Mouse (Mus musculus): ENCODE results near the gene Abhd12. TPM values are rescaled to one million over a fixed set of nuclear protein-coding genes. Genes with fewer than 3 reads are reported as not detected.
"Not testable (repeated sequence)": the region's sequence is repeated elsewhere in the genome, so short reads cannot be mapped to it uniquely, and the experiment has no call there.

The Abhd12 gene
- polyA plus RNA-seq, 1 experiment from 2014 or later = 127 TPM

- 97% methylated on average over 3 of the region's 3 CpGs for WGBS
Observed at GRCm38 (mm10) chr2:150918720-150919119, 14.2 kb upstream of the Abhd12 start.

DNA sequence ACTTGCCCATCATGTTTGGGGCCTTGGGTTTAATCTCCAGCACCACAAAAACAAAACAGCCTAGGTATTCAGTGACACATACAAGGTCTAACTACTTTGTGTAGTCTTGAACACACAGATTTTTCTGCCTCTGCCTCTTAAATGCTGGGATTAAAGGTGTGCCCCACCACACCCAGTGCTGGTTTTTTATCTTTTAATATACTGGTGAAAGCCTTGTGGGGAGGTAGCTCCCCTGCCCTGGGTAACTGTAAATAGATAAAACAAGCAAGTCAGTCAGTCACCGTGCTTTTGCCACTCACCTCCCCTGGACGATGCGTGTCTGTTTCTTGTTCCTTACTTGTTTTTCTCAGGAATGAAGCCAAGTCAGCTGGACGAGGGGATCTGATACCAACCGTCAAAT lies 11.2 kb upstream of the Abhd12 start:
- Histone ChIP-seq H3K9ac (ENCODE audit: low read depth, low read length) (no peak overlapping the region), H3K4me3 (ENCODE audit: low read depth, low read length) (no peak overlapping the region), H3K27me3 (ENCODE audit: control insufficient read depth, insufficient read depth, low read depth, low read length) (no peaks in the 10 kb centered on the region), H3K36me3 (ENCODE audit: control insufficient read depth, insufficient read depth, low read length) (no peaks in the 10 kb centered on the region), H3K4me1 (ENCODE audit: control insufficient read depth, insufficient read depth, low read length) (no peaks in the 10 kb centered on the region), H3K4me2 (ENCODE audit: low read length) (no peak overlapping the region), H3K9me3 (replicated peaks; ENCODE audit: control insufficient read depth, low read length, poor library complexity, severe bottlenecking) (no peaks in the 10 kb centered on the region), H3K27ac (ENCODE audit: low read length) (no peak overlapping the region)
- ATAC-seq = no peak
- WGBS = 89% methylated on average over 5 of the region's 5 CpGs

More at GRCm38 (mm10) chr2:150918720-150919119, 14.2 kb upstream of the Abhd12 start:
- no peaks in the 10 kb centered on the region for H3K36me3 ChIP-seq (ENCODE audit: control insufficient read depth, insufficient read depth, low read length)
- H3K4me1 ChIP-seq (ENCODE audit: control insufficient read depth, insufficient read depth, low read length) = no peaks in the 10 kb centered on the region
- H3K27me3 ChIP-seq (ENCODE audit: control insufficient read depth, insufficient read depth, low read depth, low read length) = no peaks in the 10 kb centered on the region
- H3K4me2 ChIP-seq (ENCODE audit: low read length) = no peak overlapping the region
- H3K9me3 ChIP-seq (replicated peaks; ENCODE audit: control insufficient read depth, low read length, poor library complexity, severe bottlenecking) = no peaks in the 10 kb centered on the region
- H3K27ac ChIP-seq (ENCODE audit: low read length) = no peak overlapping the region
- H3K9ac ChIP-seq (ENCODE audit: low read depth, low read length) = no peak overlapping the region
- no peak for ATAC-seq
- no peak overlapping the region for H3K4me3 ChIP-seq (ENCODE audit: low read depth, low read length)

DNA sequence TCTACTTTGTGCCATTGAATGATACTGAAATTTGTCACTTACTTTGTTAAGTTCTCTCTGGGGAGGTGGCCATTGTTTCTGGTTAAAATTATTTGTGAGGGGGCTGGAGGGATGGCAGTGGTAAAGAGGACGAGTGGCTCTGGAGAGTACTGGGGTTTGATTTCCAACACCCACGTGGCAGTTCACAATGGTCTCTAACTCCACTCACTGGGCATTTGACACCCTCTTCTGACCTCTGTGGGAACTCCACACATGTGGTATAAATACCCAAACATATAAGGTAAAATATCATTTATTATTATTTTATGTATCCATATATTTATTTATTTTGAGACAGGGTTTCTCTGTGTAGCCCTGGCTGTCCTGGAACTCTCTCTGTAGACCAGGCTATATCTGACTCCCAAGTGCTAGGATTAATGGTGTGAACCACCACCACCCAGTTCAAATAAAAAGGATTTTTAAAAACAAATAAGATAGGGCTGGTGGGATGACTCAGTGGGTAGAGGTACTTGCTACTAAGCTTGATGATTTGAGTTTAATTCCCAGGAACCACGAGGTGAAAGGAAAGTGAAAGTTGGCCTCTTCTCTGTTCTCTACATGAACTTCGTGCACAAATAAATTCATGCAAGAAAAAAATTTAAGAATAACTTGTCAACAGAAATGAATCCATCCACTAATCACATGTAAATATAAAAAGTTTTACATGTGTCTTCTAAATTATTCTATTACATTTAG lies 10.4 kb upstream of the Abhd12 start:
- 89% methylated on average over 4 of the region's 4 CpGs for WGBS
- Histone ChIP-seq H3K27me3 (ENCODE audit: control insufficient read depth, insufficient read depth, low read depth, low read length) (no peaks in the 10 kb centered on the region), H3K9me3 (replicated peaks; ENCODE audit: control insufficient read depth, low read length, poor library complexity, severe bottlenecking) (no peaks in the 10 kb centered on the region), H3K9ac (ENCODE audit: low read depth, low read length) (no peak overlapping the region), H3K4me3 (ENCODE audit: low read depth, low read length) (no peak overlapping the region), H3K27ac (ENCODE audit: low read length) (no peak overlapping the region), H3K4me2 (ENCODE audit: low read length) (no peak overlapping the region), H3K36me3 (ENCODE audit: control insufficient read depth, insufficient read depth, low read length) (no peaks in the 10 kb centered on the region), H3K4me1 (ENCODE audit: control insufficient read depth, insufficient read depth, low read length) (peaks cover 6% of the 10 kb centered on the region)
- ATAC-seq = no peak

- ATAC-seq = no peak
- WGBS = 50% methylated on average over 7 of the region's 10 CpGs
- Histone ChIP-seq H3K4me1 (ENCODE audit: control insufficient read depth, insufficient read depth, low read length) (peaks cover 6% of the 10 kb centered on the region), H3K4me2 (ENCODE audit: low read length) (peak overlapping the region; percentile 52), H3K9me3 (replicated peaks; ENCODE audit: control insufficient read depth, low read length, poor library complexity, severe bottlenecking) (no peaks in the 10 kb centered on the region), H3K4me3 (ENCODE audit: low read depth, low read length) (peak overlapping the region; percentile 62), H3K9ac (ENCODE audit: low read depth, low read length) (0 out of 2 replicates have a peak overlapping the region, but pooled peaks have one; percentile 12), H3K27me3 (ENCODE audit: control insufficient read depth, insufficient read depth, low read depth, low read length) (no peaks in the 10 kb centered on the region), H3K27ac (ENCODE audit: low read length) (no peak overlapping the region), H3K36me3 (ENCODE audit: control insufficient read depth, insufficient read depth, low read length) (no peaks in the 10 kb centered on the region)
Observed at GRCm38 (mm10) chr2:150910295-150910881, 5.8 kb upstream of the Abhd12 start.

DNA sequence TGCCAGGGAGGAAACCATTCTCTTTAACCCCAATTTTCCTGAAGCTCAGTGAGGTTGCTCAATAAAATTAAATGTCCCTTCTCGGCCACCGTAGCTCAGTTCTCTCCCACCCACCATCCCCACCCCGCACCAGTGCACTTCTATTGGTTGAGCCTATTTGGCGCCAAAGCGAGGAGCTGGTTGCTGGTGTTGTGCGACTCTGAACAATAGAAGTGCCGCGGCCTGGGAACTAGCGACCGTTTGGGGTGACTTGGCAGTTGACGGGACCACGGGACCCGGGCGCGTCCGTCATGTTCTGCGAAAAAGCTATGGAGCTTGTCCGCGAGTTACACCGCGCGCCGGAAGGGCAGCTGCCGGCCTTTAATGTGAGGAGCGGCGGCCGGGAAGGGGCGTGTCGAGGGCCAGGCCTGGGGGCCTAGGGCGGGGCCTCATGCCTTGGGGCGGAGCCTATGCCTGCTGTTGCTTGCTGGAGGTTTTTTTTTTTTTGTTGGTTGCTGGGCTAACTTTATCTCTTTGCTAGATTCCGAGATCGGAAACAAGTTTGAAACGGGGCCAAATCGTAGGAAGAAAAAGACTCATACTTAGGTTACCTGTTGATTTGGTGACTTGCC lies 5.0 kb upstream of the Abhd12 start:
- ATAC-seq = peak; percentile 90
- Histone ChIP-seq H3K36me3 (ENCODE audit: control insufficient read depth, insufficient read depth, low read length) (no peaks in the 10 kb centered on the region), H3K4me3 (ENCODE audit: low read depth, low read length) (peak overlapping the region; percentile 62), H3K4me1 (ENCODE audit: control insufficient read depth, insufficient read depth, low read length) (peaks cover 10% of the 10 kb centered on the region), H3K9ac (ENCODE audit: low read depth, low read length) (peak overlapping the region; percentile 51), H3K9me3 (replicated peaks; ENCODE audit: control insufficient read depth, low read length, poor library complexity, severe bottlenecking) (no peaks in the 10 kb centered on the region), H3K27me3 (ENCODE audit: control insufficient read depth, insufficient read depth, low read depth, low read length) (no peaks in the 10 kb centered on the region), H3K27ac (ENCODE audit: low read length) (peak overlapping the region; percentile 60; the same call in 1 of the 2 replicates), H3K4me2 (ENCODE audit: low read length) (peak overlapping the region; percentile 52)
- WGBS = under 1% methylated on average over 35 of the region's 35 CpGs

DNA sequence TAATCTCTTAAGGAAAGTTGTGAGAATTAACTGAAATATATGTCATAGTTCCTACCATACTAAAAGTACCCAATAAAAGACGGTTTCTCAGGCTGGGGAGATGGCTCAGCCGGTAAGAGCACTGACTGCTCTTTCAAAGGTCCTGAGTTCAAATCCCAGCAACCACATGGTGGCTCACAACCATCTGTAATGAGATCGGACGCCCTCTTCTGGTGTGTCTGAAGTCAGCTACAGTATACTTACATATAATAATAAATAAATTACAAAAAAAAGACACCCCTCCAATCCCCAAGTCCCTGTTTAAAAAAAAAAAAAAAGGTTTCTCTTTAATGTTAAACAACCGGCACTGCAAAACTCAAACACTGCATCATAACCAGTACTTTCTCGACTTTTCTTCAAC lies 4.3 kb upstream of the Abhd12 start:
- not testable (repeated sequence) for H3K36me3 ChIP-seq (ENCODE audit: control insufficient read depth, insufficient read depth, low read length); H3K9ac ChIP-seq (ENCODE audit: low read depth, low read length); H3K27ac ChIP-seq (ENCODE audit: low read length); H3K4me1 ChIP-seq (ENCODE audit: control insufficient read depth, insufficient read depth, low read length); ATAC-seq; H3K27me3 ChIP-seq (ENCODE audit: control insufficient read depth, insufficient read depth, low read depth, low read length); H3K9me3 ChIP-seq (replicated peaks; ENCODE audit: control insufficient read depth, low read length, poor library complexity, severe bottlenecking)
- Histone ChIP-seq H3K4me3 (ENCODE audit: low read depth, low read length) (peak overlapping the region; percentile 62), H3K4me2 (ENCODE audit: low read length) (peak overlapping the region; percentile 52)
- 46% methylated on average over 6 of the region's 6 CpGs for WGBS

- H3K27me3 ChIP-seq (ENCODE audit: control insufficient read depth, insufficient read depth, low read depth, low read length) = no peaks in the 10 kb centered on the region
- ATAC-seq = no peak; the same call in 1 of the 2 replicates
- 0 out of 2 replicates have a peak, but pooled peaks cover 2% of the 10 kb centered on the region for H3K36me3 ChIP-seq (ENCODE audit: control insufficient read depth, insufficient read depth, low read length)
- H3K4me1 ChIP-seq (ENCODE audit: control insufficient read depth, insufficient read depth, low read length) = peaks cover 25% of the 10 kb centered on the region
- peak within 1 kb of the TSS; percentile 92 for H3K4me2 ChIP-seq (ENCODE audit: low read length)
- H3K27ac ChIP-seq (ENCODE audit: low read length) = peak within 1 kb of the TSS; percentile 92
- no peaks in the 10 kb centered on the region for H3K9me3 ChIP-seq (replicated peaks; ENCODE audit: control insufficient read depth, low read length, poor library complexity, severe bottlenecking)
- peak within 1 kb of the TSS; percentile 96 for H3K9ac ChIP-seq (ENCODE audit: low read depth, low read length)
- H3K4me3 ChIP-seq (ENCODE audit: low read depth, low read length) = peak within 1 kb of the TSS; percentile 96
- 44% methylated on average over 9 of the region's 9 CpGs for WGBS
Observed at GRCm38 (mm10) chr2:150904936-150905450, 452 bp upstream of the Abhd12 start, which contains the start of gene Gins1. Gene Gins1, plus strand, starts transcription at chr2:150905400.

GRCm38 (mm10) chr2:150902347-150902746 lies 2.2 kb downstream of the Abhd12 start:
- no peak overlapping the region for H3K4me3 ChIP-seq (ENCODE audit: low read depth, low read length)
- H3K36me3 ChIP-seq (ENCODE audit: control insufficient read depth, insufficient read depth, low read length) = 0 out of 2 replicates have a peak, but pooled peaks cover 2% of the 10 kb centered on the region
- H3K9ac ChIP-seq (ENCODE audit: low read depth, low read length) = no peak overlapping the region
- H3K4me2 ChIP-seq (ENCODE audit: low read length) = peak overlapping the region; percentile 13; the same call in 1 of the 2 replicates
- 83% methylated on average over 8 of the region's 8 CpGs for WGBS
- H3K4me1 ChIP-seq (ENCODE audit: control insufficient read depth, insufficient read depth, low read length) = peaks cover 23% of the 10 kb centered on the region
- no peaks in the 10 kb centered on the region for H3K27me3 ChIP-seq (ENCODE audit: control insufficient read depth, insufficient read depth, low read depth, low read length)
- no peak overlapping the region for H3K27ac ChIP-seq (ENCODE audit: low read length)
- no peak for ATAC-seq
- H3K9me3 ChIP-seq (replicated peaks; ENCODE audit: control insufficient read depth, low read length, poor library complexity, severe bottlenecking) = no peaks in the 10 kb centered on the region
